Mouse (Mus musculus): Measurements from ENCODE around the gene Rhoq.

DNA sequence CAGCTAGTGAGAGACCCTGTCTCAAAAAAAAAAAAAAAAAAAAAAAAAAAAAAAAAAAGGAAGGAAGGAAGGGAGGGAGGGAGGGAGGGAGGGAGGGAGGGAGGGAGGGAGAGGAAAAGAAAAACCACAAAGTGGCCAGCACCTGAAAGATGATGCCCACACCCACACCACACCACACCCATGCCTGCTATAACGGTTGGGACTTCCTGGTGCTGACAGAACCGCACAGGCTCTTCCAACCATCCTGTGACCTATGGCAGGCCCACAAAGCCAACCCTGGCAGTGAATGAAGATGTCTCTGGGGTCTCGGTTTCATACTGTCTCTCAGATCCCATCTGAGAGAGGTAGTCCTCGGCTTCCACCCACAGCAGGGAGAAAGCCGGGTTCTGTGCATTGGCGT lies 33.5 kb upstream of the Rhoq start:
- TF ChIP-seq TAL1 (IDR thresholded peaks at IDR 0.05; ENCODE audit: low read length) (no peak), GATA1 (IDR thresholded peaks at IDR 0.05; ENCODE audit: low read length) (no peak)

All from erythroblast, embryonic 14.5 days (primary cell).